Comparison of ENCODE assay signal across 12 mouse cellular contexts in genomic region chr3:51634451-51634850, GRCm38 (mm10). TPM values are rescaled to one million over a fixed set of nuclear protein-coding genes. Genes with fewer than 3 reads are reported as not detected.
A peak's percentile ranks its signal among the peaks of the same experiment; 100 is the strongest.
DNase-seq lines count a peak whose midpoint lies in the region; ATAC-seq and TF ChIP-seq lines count a peak whose summit lies in the region.
"Had no signal": no experiment of that assay in that cellular context is flagged by ENCODE, and none has a peak within 500 bp of the region (broad histone marks: within the 10 kb centered on the region; RNA-seq: fewer than 3 reads in every experiment).

No protein-coding gene starts in this region.

- no peak overlapping the region for H3K27ac ChIP-seq in kidney, adult 2 months (ENCODE audit: insufficient read depth, low read depth, low read length)
- H3K27ac ChIP-seq in hindbrain, embryonic 10.5 days = no peak overlapping the region
- no peak overlapping the region for H3K27ac ChIP-seq in forebrain, embryonic 11.5 days (ENCODE audit: low read depth, low read length)
- H3K27ac ChIP-seq: liver, embryonic 13.5 days had no signal

- H3K4me1 ChIP-seq in kidney, adult 2 months (ENCODE audit: control insufficient read depth, insufficient read depth, low read length) = no peaks in the 10 kb centered on the region
- H3K4me1 ChIP-seq in hindbrain, embryonic 10.5 days (replicated peaks) = no peaks in the 10 kb centered on the region
- no peaks in the 10 kb centered on the region for H3K4me1 ChIP-seq in forebrain, embryonic 11.5 days (replicated peaks; ENCODE audit: control insufficient read depth, insufficient read depth, low read length)

- no peaks in the 10 kb centered on the region for H3K36me3 ChIP-seq in kidney, adult 2 months (ENCODE audit: control insufficient read depth, insufficient read depth, low read length)
- H3K36me3 ChIP-seq in hindbrain, embryonic 10.5 days = no peaks in the 10 kb centered on the region
- no peaks in the 10 kb centered on the region for H3K36me3 ChIP-seq in forebrain, embryonic 11.5 days (ENCODE audit: control insufficient read depth, insufficient read depth, low read length)
- H3K36me3 ChIP-seq: liver, embryonic 13.5 days had no signal

- H3K9me3 ChIP-seq in hindbrain, embryonic 10.5 days = peaks cover 15% of the 10 kb centered on the region; the same call in 1 of the 2 replicates
- H3K9me3 ChIP-seq in forebrain, embryonic 11.5 days (ENCODE audit: control insufficient read depth, low read length) = peaks cover 2% of the 10 kb centered on the region; the same call in 1 of the 2 replicates

- no peak overlapping the region for H3K4me2 ChIP-seq in forebrain, embryonic 11.5 days (ENCODE audit: low read depth, low read length, severe bottlenecking)
- H3K4me2 ChIP-seq: liver, embryonic 13.5 days had no signal

- H3K27me3 ChIP-seq in kidney, adult 2 months (replicated peaks; ENCODE audit: control insufficient read depth, insufficient read depth, low read length) = no peaks in the 10 kb centered on the region
- H3K27me3 ChIP-seq in hindbrain, embryonic 10.5 days (ENCODE audit: insufficient read depth, poor library complexity, severe bottlenecking) = no peaks in the 10 kb centered on the region
- no peaks in the 10 kb centered on the region for H3K27me3 ChIP-seq in forebrain, embryonic 11.5 days (ENCODE audit: control insufficient read depth, insufficient read depth, low read length)
- H3K27me3 ChIP-seq: liver, embryonic 13.5 days had no signal

- no peak for TF ChIP-seq CTCF in kidney, adult 2 months (conservative IDR thresholded peaks at IDR 0.05; ENCODE audit: insufficient read depth, insufficient read length, low read depth, low read length)

- H3K9ac ChIP-seq in forebrain, embryonic 11.5 days (ENCODE audit: low read length) = no peak overlapping the region
- H3K9ac ChIP-seq: liver, embryonic 13.5 days had no signal

- no peak for ATAC-seq in forebrain, embryonic 11.5 days (replicated peaks; ENCODE audit: low FRiP score)

- no peak overlapping the region for H3K4me3 ChIP-seq in kidney, adult 2 months (ENCODE audit: insufficient read depth, low read depth, low read length)
- H3K4me3 ChIP-seq in hindbrain, embryonic 10.5 days = no peak overlapping the region
- no peak overlapping the region for H3K4me3 ChIP-seq in forebrain, embryonic 11.5 days (ENCODE audit: low read depth, low read length)
- H3K4me3 ChIP-seq: liver, embryonic 13.5 days had no signal

- intact Hi-C loops in heart, postnatal 36 days (cut with DNase I) = no loop called here

- peak; percentile 61 for DNase-seq in adrenal gland, postnatal 10 days
- no peak for DNase-seq in adrenal gland, adult 18-20 months (ENCODE audit: low spot score in 2 of 2)
- peak; percentile 59 for DNase-seq in kidney, adult 2 months
- no peak for DNase-seq in kidney, postnatal 4 days
- peak; percentile 46 for DNase-seq in NIH3T3 (ENCODE audit: low read depth)
- peak; percentile 33 to 39 for DNase-seq in heart, postnatal 36 days
- DNase-seq in hindbrain, embryonic 10.5 days (ENCODE audit: low spot score) = no peak
- no peak for DNase-seq in forebrain, embryonic 11.5 days (ENCODE audit: low spot score)
- DNase-seq: adrenal gland, adult 2 months; B cell, adult 2 months; cerebellum, postnatal 25 days; liver, embryonic 13.5 days had no signal

- TF ChIP-seq POLR2A in kidney, adult 2 months (IDR thresholded peaks at IDR 0.05; ENCODE audit: low read depth, low read length) = no peak

- WGBS in kidney, adult 2 months = 79% methylated on average over 1 of the region's 1 CpGs
- 59% methylated on average over 1 of the region's 1 CpGs for WGBS in hindbrain, embryonic 10.5 days
- WGBS in forebrain, embryonic 11.5 days = 68% methylated on average over 1 of the region's 1 CpGs

RNA-seq across cellular contexts. Expression of gene Mgst2, which starts 25.7 kb away (rescaled TPM):
- 10 to 100 TPM; 45.3 to 46.4 TPM for total RNA-seq in adrenal gland, postnatal 10 days (2021)
- total RNA-seq in adrenal gland, adult 18-20 months (2021) = 100 to 1,000 TPM; 102 to 181 TPM
- polyA plus RNA-seq in kidney, adult 2 months (2012; rRNA removed) = 0.11 and 0.55 TPM in 2 replicates
- total RNA-seq in heart, postnatal 36 days (2021) = 1 to 10 TPM in 1 of 2 experiments, not detected in 1; 1.3 TPM
- polyA plus RNA-seq in hindbrain, embryonic 10.5 days (2016; fragmentation: Nextera tagmentation; extraction: Ambion mirVana) = 0.42 TPM in 1 of 2 replicates, not detected in the other
- polyA plus RNA-seq in forebrain, embryonic 11.5 days (2014; fragmentation: Nextera tagmentation; extraction: Ambion mirVana) = 0.28 TPM in 1 of 2 replicates, not detected in the other

Comparison
In these comparisons a context has a peak if more than half of its experiments do, and no peak if none do; other contexts are left out.
1. DNase-seq: peak in adrenal gland, postnatal 10 days (single experiment), kidney, adult 2 months (single experiment), NIH3T3 (single experiment) and heart, postnatal 36 days (2 of 2); none in adrenal gland, adult 18-20 months (0 of 2), kidney, postnatal 4 days (0 of 2), hindbrain, embryonic 10.5 days (single experiment) and forebrain, embryonic 11.5 days (single experiment).
2. RNA of gene Mgst2, which starts 25.7 kb away (total RNA-seq): 102 to 181 TPM in adrenal gland, adult 18-20 months and 45.3 to 46.4 TPM in adrenal gland, postnatal 10 days; 1.3 TPM in heart, postnatal 36 days; every median in the first group is over 10 times any median in the second.